Mouse (Mus musculus): Measurements from ENCODE around the gene Tfcp2l1. TPM values are rescaled to one million over a fixed set of nuclear protein-coding genes. Genes with fewer than 3 reads are reported as not detected.

Tfcp2l1 gene
- polyA plus RNA-seq, 1 experiment, result not detected

DNA sequence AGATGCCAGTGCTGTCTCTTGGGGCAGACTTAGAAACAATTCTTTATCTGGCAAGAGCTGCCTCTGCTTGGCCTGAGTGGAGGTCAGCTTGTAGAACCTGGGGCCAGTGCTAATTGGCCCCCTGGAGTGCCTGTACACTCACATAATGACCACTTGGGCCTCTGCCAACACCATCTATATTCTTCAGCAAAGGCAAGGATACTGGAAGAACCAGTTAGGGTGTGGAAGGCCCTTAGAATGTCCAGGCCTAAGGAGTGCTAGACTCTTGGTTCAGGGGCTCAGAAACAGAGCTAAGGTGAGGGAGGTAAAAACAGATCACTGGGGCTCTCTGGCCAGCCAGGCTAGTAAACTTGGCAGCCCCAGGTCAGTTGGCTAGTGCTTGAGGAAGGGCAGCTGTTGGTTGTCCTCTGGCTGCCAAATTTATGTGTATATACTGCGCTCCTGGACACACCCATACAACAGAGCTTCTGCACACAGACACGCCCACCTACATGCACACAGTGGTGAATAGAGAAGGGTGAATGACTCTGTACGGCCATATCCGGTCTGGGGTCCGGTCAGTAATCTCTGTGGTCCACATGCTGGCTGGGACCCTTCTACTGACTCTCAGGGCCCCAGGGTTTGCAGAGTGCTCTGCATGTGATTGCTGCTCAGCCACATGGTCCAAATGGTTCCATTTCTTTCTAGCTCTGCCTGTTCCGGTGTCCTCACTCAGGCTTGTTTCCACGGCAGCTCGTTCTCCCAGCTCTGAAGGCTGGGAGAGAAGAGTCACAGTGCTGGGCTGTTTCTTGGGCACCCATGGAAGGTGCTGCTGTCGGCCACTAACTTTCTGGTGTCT lies 22.4 kb downstream of the Tfcp2l1 start:
- Histone ChIP-seq H3K4me1 (ENCODE audit: control insufficient read depth, insufficient read depth, low read length) (no peaks in the 10 kb centered on the region), H3K4me3 (ENCODE audit: insufficient read depth, low read length) (no peak overlapping the region), H3K27ac (ENCODE audit: insufficient read depth, low read depth, low read length) (no peak overlapping the region)
- TF ChIP-seq POLR2A (IDR thresholded peaks at IDR 0.05; ENCODE audit: borderline replicate concordance, low read depth, low read length), result no peak
- no peak for TF ChIP-seq CTCF (IDR thresholded peaks at IDR 0.05; ENCODE audit: low read depth, low read length)

DNA sequence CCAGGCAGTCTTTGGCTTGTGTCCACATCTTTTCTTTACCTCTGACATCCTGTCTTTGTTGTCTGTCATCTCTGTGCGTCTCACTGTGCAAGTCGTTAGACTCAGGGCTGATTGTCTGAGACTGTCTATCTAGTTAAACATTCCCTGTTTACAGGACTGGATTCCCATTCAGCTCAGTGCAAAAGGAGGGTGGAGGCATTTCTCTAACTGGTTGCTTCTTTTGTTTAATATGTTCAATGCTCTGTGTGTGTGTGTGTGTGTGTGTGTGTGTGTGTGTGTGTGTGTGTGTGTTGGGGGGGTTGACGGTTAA lies 23.0 kb downstream of the Tfcp2l1 start:
- TF ChIP-seq CTCF (IDR thresholded peaks at IDR 0.05; ENCODE audit: low read depth, low read length) (no peak), POLR2A (IDR thresholded peaks at IDR 0.05; ENCODE audit: borderline replicate concordance, low read depth, low read length) (no peak)
- no peak overlapping the region for H3K27ac ChIP-seq (ENCODE audit: insufficient read depth, low read depth, low read length)
- H3K4me1 ChIP-seq (ENCODE audit: control insufficient read depth, insufficient read depth, low read length), result no peaks in the 10 kb centered on the region
- H3K4me3 ChIP-seq (ENCODE audit: insufficient read depth, low read length), result no peak overlapping the region

DNA sequence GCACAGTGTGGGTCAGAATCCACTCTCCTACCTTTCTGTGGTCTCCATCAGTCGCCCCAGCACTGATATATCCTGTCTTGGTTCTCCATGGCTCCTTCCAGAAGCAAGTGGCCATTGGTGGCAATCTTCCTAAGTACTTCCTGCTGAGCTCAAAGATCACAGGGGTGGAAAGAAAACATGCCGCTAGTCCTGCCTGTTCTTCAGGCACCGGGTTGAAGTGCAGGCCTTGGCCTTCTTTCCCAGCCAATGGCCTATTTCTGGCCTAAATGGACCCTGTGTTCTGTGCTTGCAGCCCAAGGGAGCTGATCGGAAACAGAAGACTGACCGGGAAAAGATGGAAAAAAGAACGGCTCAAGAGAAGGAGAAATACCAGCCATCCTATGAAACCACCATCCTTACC lies 31.0 kb downstream of the Tfcp2l1 start:
- Histone ChIP-seq H3K4me1 (ENCODE audit: control insufficient read depth, insufficient read depth, low read length) (no peaks in the 10 kb centered on the region), H3K4me3 (ENCODE audit: insufficient read depth, low read length) (no peak overlapping the region), H3K27ac (ENCODE audit: insufficient read depth, low read depth, low read length) (no peak overlapping the region)
- no peak for TF ChIP-seq POLR2A (IDR thresholded peaks at IDR 0.05; ENCODE audit: borderline replicate concordance, low read depth, low read length)
- TF ChIP-seq CTCF (IDR thresholded peaks at IDR 0.05; ENCODE audit: low read depth, low read length), result no peak

DNA sequence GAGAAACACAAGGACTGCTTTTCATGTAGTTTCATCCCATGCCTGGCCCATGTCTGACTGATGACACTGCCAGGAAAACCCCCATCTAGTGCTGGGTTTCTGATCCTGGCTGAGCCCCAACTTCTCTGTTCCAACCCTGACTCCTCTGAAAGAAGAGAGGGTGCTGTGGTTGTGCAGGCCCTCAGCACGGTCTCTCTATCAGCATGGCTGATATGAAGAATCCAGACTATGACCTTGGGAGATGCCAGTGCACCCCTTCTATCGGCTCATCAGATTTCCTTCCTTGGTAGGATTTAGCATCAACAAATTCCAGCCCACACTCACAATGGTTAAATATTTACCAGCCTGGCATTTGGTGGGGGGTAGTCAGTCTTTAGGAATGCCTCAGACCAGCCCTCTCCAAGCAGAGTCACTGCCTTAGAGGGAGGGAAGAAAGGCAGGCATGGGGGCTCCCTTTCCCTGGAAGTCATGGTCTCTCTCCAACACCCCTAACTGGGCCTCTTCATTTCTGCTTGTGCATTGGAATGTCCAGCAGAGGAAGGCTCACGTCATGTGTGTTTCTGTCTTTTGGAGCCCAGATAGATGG lies 33.2 kb downstream of the Tfcp2l1 start:
- Histone ChIP-seq H3K27ac (ENCODE audit: insufficient read depth, low read depth, low read length) (no peak overlapping the region), H3K4me1 (ENCODE audit: control insufficient read depth, insufficient read depth, low read length) (no peaks in the 10 kb centered on the region), H3K4me3 (ENCODE audit: insufficient read depth, low read length) (no peak overlapping the region)
- TF ChIP-seq CTCF (IDR thresholded peaks at IDR 0.05; ENCODE audit: low read depth, low read length) (no peak), POLR2A (IDR thresholded peaks at IDR 0.05; ENCODE audit: borderline replicate concordance, low read depth, low read length) (no peak)

DNA sequence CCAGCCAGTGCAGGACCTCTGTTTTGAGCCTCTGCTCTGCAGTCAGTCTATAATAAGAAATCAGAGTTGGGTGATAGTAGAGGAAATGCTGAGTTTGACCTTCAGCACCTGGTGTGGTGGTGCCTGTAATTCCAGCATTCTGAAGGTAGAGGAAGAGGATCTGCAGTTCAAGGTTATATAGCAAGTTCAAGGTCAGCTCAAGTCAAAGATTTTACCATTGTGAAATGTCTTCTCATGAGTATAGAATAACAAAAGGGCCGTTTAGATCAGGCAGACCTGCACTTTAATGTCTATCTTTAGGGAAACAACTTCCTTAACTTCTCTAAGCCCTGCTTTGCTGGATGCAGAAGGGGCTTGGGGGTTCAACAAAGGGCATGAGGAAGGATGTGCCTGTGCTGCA lies 35.3 kb downstream of the Tfcp2l1 start:
- Histone ChIP-seq H3K4me3 (ENCODE audit: insufficient read depth, low read length) (no peak overlapping the region), H3K4me1 (ENCODE audit: control insufficient read depth, insufficient read depth, low read length) (no peaks in the 10 kb centered on the region), H3K27ac (ENCODE audit: insufficient read depth, low read depth, low read length) (no peak overlapping the region)
- TF ChIP-seq CTCF (IDR thresholded peaks at IDR 0.05; ENCODE audit: low read depth, low read length) (no peak), POLR2A (IDR thresholded peaks at IDR 0.05; ENCODE audit: borderline replicate concordance, low read depth, low read length) (no peak)

DNA sequence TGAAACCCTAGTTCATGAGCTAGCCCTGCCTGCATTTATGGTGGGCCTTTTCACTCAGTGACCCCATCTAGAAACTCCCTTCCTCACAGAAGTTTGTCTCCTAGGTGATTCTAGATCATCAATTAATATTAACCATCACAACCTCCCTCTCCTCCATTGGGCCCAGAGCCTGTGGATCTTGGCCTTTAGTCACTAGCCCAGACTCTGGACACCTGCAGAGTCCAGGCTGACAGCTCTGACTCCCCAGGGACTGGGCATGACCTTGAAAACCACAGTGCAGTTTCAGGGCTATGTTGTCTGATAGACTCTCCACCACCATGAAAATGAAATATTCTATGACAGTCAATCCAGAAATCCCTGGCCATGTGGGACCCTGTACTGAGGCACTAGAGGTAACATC lies 39.8 kb downstream of the Tfcp2l1 start:
- no peak for TF ChIP-seq CTCF (IDR thresholded peaks at IDR 0.05; ENCODE audit: low read depth, low read length)
- no peak for TF ChIP-seq POLR2A (IDR thresholded peaks at IDR 0.05; ENCODE audit: borderline replicate concordance, low read depth, low read length)
- Histone ChIP-seq H3K4me1 (ENCODE audit: control insufficient read depth, insufficient read depth, low read length) (no peaks in the 10 kb centered on the region), H3K4me3 (ENCODE audit: insufficient read depth, low read length) (no peak overlapping the region), H3K27ac (ENCODE audit: insufficient read depth, low read depth, low read length) (no peak overlapping the region)

DNA sequence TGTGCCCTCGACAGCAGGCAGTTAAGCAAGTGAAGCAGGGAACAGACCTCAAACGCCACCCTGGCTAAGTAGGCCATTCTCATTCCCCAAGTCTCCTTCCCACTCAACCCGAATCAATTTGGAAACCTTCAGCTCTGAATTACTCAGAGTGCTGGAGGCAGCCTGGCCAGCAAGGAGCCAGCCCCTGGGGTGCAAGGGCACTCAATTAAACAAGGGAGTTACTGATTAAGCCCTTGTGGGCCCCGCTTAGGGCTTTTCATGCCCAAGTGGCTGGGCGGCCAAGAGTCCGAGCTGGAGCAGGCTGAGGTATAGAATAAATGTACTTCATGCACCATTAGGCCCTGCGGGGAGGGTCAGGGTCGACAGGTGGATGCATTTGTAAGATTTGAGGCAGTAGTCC lies 44.5 kb downstream of the Tfcp2l1 start:
- no peak for TF ChIP-seq CTCF (IDR thresholded peaks at IDR 0.05; ENCODE audit: low read depth, low read length)
- TF ChIP-seq POLR2A (IDR thresholded peaks at IDR 0.05; ENCODE audit: borderline replicate concordance, low read depth, low read length), result no peak
- no peak overlapping the region for H3K4me3 ChIP-seq (ENCODE audit: insufficient read depth, low read length)
- no peak overlapping the region for H3K27ac ChIP-seq (ENCODE audit: insufficient read depth, low read depth, low read length)
- H3K4me1 ChIP-seq (ENCODE audit: control insufficient read depth, insufficient read depth, low read length), result peaks cover 4% of the 10 kb centered on the region; the same call in 1 of the 2 replicates

DNA sequence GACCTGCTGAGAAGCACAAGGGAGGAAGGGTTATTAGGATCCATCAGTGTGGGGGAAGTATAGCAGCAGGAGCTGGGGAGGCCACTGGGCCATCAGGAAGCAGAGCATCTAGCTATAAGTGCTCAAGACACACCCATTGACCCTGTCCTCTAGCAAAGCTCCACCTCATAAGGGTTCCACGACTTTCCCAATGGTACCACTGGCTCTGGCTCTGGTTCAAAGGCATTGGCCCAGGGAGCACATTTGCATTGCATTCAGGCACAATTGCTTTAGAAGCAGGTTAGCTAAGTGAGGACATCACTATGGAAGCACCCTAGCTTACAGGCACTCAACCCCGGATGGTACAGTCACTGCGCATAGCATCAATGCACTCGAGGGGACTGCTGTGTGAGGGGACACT lies 46.4 kb downstream of the Tfcp2l1 start:
- Histone ChIP-seq H3K4me3 (ENCODE audit: insufficient read depth, low read length) (no peak overlapping the region), H3K4me1 (ENCODE audit: control insufficient read depth, insufficient read depth, low read length) (peaks cover 4% of the 10 kb centered on the region; the same call in 1 of the 2 replicates), H3K27ac (ENCODE audit: insufficient read depth, low read depth, low read length) (no peak overlapping the region)
- TF ChIP-seq CTCF (IDR thresholded peaks at IDR 0.05; ENCODE audit: low read depth, low read length), result no peak
- TF ChIP-seq POLR2A (IDR thresholded peaks at IDR 0.05; ENCODE audit: borderline replicate concordance, low read depth, low read length), result no peak

DNA sequence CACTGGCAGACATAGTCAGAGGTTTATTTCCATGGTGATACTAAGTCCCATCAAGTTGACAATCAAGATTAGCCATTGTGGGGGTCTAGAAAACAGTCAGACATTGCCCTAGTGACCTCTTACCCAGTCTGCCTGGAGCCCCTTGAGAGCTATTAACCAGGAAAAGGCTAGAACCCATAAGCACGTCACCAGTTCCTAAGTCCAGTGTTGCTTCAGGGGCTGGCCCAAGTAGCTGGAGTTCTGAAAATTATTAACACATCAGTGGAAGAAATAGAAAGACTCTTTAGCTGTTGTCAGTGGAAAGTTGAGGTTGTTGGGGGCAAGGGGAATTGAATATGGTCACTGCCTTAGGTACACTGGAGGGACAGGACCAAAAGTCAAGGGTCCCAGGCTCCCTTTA lies 54.2 kb downstream of the Tfcp2l1 start:
- Histone ChIP-seq H3K4me3 (ENCODE audit: insufficient read depth, low read length) (no peak overlapping the region), H3K4me1 (ENCODE audit: control insufficient read depth, insufficient read depth, low read length) (no peaks in the 10 kb centered on the region), H3K27ac (ENCODE audit: insufficient read depth, low read depth, low read length) (no peak overlapping the region)
- TF ChIP-seq POLR2A (IDR thresholded peaks at IDR 0.05; ENCODE audit: borderline replicate concordance, low read depth, low read length) (no peak), CTCF (IDR thresholded peaks at IDR 0.05; ENCODE audit: low read depth, low read length) (no peak)

DNA sequence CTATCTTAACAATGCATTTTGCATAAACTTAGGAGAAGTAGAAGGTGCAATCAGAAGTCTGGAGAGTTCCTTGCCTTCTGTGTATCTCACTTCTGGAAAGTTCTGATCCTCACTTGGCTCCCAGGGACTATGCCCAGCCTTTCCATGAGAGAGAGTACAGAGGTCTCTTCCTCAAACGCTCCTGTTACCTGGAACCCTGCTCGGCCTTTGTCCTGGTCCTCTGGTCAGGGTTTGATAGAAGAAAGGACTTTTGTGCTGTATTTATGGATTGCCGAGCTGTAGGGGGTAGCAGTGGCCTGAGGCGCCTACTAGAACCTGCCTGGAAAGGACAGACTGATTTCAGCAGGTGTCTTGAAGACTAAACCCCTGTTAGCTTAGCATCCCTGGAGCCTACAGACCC lies 55.9 kb downstream of the Tfcp2l1 start:
- TF ChIP-seq CTCF (IDR thresholded peaks at IDR 0.05; ENCODE audit: low read depth, low read length), result no peak
- no peak for TF ChIP-seq POLR2A (IDR thresholded peaks at IDR 0.05; ENCODE audit: borderline replicate concordance, low read depth, low read length)
- Histone ChIP-seq H3K27ac (ENCODE audit: insufficient read depth, low read depth, low read length) (no peak overlapping the region), H3K4me1 (ENCODE audit: control insufficient read depth, insufficient read depth, low read length) (no peaks in the 10 kb centered on the region), H3K4me3 (ENCODE audit: insufficient read depth, low read length) (no peak overlapping the region)
